Mouse (Mus musculus) Patski (cell line): ENCODE measurements around the gene Amz1. TPM values are rescaled to one million over a fixed set of nuclear protein-coding genes. Genes with fewer than 3 reads are reported as not detected.

Experiments
- ATAC-seq: fragments of 100-300 bp; one replicate; pipeline ENCODE4 v1.8.0; 2021
- CTCF ChIA-PET: fragments of 350-600 bp; sonication (Branson Sonifier 250); formaldehyde crosslinking; loops from one replicate; lab custom pipeline; 2022; ENCODE audit warnings: inconsistent platforms; lab: Charles Lee
- POLR2A ChIA-PET: fragments of 350-600 bp; sonication (Branson Sonifier 250); formaldehyde crosslinking; loops from one replicate; lab custom pipeline; 2022; ENCODE audit warnings: antibody characterized with exemption, inconsistent platforms; lab: Charles Lee
- DNase-seq: peaks from one replicate; pipeline ENCODE4 v3.0.0-alpha.2; 2011; ENCODE audit warnings: low read depth, low spot score
- H3K27me3 ChIP-seq: fragments of 371-371 bp; one replicate; pipeline ENCODE4 v1.5.1; 2021
- CTCF ChIP-seq: fragments of 100-300 bp; IDR thresholded peaks from one replicate; pipeline ENCODE4 v1.5.1; 2021
- in situ Hi-C: fragments of 300-500 bp; cut with MboI; formaldehyde crosslinking; loops from 3 replicates; pipeline ENCODE4 v1.11.1; 2018; ENCODE audit warnings: low pct_unique_long_range_greater_than_20kb, mixed read lengths
- polyA plus RNA-seq: library from polyadenylated mRNA; unstranded; gene quantifications from one replicate; pipeline ENCODE4 v1.2.3, GENCODE M21; 2021

The Amz1 gene
- polyA plus RNA-seq, 1 experiment from 2014 or later = 0.76 TPM

DNA sequence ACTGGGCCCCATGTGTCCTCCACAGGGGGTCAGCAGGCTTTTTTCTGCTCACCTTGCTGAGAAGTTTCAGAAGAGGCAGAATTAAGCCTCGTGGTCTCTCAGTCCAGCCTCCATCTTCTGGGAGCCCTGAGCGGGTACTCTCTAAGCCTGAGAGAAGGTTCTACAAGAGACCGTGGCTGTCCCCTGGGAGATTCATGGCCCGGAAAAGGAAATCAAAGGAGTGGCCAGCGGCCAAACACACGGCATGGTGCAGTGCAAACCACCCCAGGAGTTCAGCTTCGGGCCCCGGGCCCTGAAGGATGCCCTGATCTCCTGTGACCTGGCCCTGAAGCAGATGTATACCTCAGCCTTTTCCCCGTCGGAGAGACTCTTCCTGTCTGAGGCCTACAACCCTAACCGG lies 17.1 kb downstream of the Amz1 start:
- ChIA-PET POLR2A (no interaction called here), CTCF (interaction anchor here (1.5 to 2.4 kb wide), 2 partner anchors 9 kb away, joined by 3 to 10 read pairs; no protein-coding TSS in a partner anchor)
- in situ Hi-C loops = loop anchor here (5.0 kb wide), 1 partner anchor 34 kb away; the partner anchor contains the start of gene Brat1
- DNase-seq (no peak), ATAC-seq (no peak)
- TF ChIP-seq CTCF = no peak
- H3K27me3 ChIP-seq = no peaks in the 10 kb centered on the region

DNA sequence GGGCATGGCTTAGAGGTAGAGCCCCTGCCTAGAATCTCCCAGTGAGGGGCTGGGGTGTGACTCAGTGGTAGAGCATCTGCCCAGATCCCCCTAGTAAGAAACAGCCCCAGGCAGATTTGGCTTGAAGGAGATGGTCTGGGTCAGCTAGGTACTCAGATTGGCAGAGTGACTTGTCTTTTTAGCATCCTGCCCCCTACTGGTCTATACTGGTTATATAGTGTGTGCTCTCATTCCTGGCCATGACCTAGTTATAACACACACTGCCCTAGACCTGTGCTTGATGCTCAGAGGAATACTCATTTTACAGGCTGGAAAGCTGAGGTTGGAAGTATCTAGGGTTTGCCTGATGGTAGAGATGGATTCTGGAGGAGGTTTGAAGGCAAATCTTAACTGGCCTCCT lies 17.9 kb downstream of the Amz1 start:
- DNase-seq = no peak
- no peak for TF ChIP-seq CTCF
- no peaks in the 10 kb centered on the region for H3K27me3 ChIP-seq
- peak; percentile 37 for ATAC-seq
- in situ Hi-C loops = loop anchor here (5.0 kb wide), 1 partner anchor 35 kb away; the partner anchor contains the start of gene Brat1
- ChIA-PET CTCF (interaction anchor here (1.1 to 1.5 kb wide), 2 partner anchors 9 to 10 kb away, joined by 3 to 5 read pairs; no protein-coding TSS in a partner anchor), POLR2A (no interaction called here)

DNA sequence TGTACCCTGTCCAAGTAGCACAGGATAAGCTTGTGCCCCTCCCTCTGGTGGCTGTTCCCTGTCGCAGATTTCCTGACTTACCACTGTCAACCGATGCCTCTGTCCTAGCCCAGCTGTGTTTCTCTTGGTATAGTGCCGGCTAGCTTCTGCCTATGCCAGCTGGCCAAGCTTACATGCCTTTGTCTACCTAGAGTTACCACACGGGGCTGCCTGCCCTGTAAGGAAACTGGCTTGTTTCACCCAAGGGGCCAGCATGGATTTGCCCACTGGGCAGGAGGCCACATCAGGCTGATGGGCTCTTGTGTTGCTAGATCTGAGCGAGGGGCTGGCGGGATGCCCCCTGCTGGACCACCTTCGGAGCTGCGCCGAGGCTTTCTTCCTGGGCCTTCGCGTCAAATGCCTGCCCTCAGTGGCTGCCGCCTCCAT lies 19.8 kb downstream of the Amz1 start:
- ATAC-seq = no peak
- POLR2A ChIA-PET = no interaction called here
- in situ Hi-C loops = loop anchor here (5.0 kb wide), 1 partner anchor 36 kb away; the partner anchor contains the start of gene Brat1
- H3K27me3 ChIP-seq = no peaks in the 10 kb centered on the region
- no peak for DNase-seq
- TF ChIP-seq CTCF = no peak
- CTCF ChIA-PET = interaction anchor here (1.6 to 2.2 kb wide), 2 partner anchors 9 to 29 kb away, joined by 5 read pairs; no protein-coding TSS in a partner anchor

DNA sequence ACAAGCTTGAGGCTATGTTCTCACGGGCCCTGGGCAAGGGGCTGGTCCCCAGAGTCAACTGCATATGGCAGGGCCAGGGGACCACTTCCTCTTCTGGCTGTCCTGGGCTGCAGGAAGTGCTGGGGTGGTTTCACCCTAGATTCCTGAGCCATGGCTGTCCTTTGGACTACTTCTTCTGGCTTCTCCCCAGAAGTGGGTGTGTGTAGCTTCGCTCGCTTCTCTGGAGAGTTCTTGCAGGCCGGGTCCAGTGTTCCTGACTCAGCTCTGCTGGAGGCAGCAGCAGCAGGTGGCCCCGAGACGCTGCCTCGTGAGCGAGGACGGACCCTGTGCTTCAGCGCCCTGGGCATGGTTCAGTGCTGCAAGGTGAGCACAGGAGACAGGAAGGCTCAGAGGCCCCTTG lies 24.5 kb downstream of the Amz1 start:
- ChIA-PET CTCF (interaction anchor here (1.6 to 6.8 kb wide), 6 partner anchors 19 to 208 kb away, joined by 3 to 52 read pairs (median 8); partner anchors contain the start of gene Iqce), POLR2A (interaction anchor here (0.6 to 1.0 kb wide), 2 partner anchors 81 to 94 kb away, joined by 3 to 4 read pairs; no protein-coding TSS in a partner anchor)
- in situ Hi-C loops = loop anchor here (5.0 kb wide), 1 partner anchor 206 kb away; no protein-coding TSS in a partner anchor
- no peak for DNase-seq
- TF ChIP-seq CTCF = no peak
- no peak for ATAC-seq
- no peaks in the 10 kb centered on the region for H3K27me3 ChIP-seq

DNA sequence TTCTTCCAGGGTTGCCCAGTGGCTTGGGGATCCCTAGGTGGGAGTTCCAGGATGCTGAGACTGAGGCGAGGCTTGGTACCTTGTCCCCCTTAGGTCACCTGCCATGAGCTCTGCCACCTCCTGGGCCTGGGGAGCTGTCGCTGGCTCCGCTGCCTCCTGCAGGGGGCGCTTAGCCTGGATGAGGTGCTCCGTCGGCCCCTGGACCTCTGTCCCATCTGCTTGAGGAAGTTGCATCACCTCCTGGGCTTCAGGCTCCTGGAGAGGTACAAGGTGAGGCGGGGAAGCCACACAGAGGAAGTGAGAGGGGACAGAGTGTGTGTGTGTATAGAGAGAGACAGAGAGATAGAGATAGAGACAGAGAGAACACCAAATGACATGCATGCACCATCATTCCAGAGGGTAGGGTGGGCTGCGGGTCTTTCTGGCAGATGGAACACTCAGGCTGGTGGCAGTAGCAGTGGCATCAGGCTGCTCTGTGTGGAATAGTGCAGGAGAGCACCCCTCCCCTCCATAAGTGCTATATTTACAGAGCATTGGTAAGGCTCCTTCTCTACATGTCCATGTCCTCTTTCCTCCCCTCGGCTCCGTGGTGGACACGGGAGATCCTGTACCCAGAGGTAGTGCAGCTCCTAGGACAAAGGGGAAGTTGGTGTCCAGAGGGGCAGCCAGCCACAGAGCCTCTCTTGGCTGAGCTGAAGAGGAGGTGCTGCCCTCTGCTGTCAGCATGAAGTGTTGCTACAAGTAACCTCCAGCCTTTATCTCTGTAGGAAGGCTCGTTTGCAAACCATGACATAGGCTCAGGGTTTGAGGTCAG lies 25.3 kb downstream of the Amz1 start:
- POLR2A ChIA-PET = interaction anchor here (0.6 to 1.5 kb wide), 3 partner anchors 64 to 95 kb away, joined by 3 to 4 read pairs (median 3); no protein-coding TSS in a partner anchor
- in situ Hi-C loops = loop anchor here (5.0 kb wide), 1 partner anchor 207 kb away; no protein-coding TSS in a partner anchor
- TF ChIP-seq CTCF = no peak
- CTCF ChIA-PET = interaction anchor here (0.8 to 6.8 kb wide), 25 partner anchors 9 to 213 kb away, joined by 3 to 52 read pairs (median 5); partner anchors contain the start of genes Amz1 and Iqce
- no peaks in the 10 kb centered on the region for H3K27me3 ChIP-seq
- ATAC-seq (peak; percentile 64), DNase-seq (no peak)

DNA sequence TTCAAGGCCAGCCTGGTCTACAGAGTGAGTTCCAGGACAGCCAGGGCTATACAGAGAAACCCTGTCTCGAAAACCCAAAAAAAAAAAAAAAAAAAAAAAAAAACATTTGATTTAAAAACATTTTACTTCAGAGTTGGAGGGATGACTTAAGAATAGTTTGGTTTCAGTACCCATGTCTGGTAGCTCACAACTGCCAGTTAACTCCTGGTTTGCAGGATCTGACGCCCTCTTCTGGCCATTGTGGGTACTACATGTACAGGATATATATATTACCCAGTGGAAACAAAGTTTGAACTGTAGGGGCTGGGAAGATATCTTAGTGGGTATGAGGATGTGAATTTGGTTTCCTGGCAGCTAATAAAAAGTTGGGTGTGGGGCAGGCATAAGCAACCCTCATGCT lies 27.0 kb downstream of the Amz1 start:
- no peaks in the 10 kb centered on the region for H3K27me3 ChIP-seq
- ChIA-PET CTCF (interaction anchor here (0.7 to 6.8 kb wide), 27 partner anchors 9 to 213 kb away, joined by 3 to 52 read pairs (median 5); partner anchors contain the start of gene Iqce), POLR2A (interaction anchor here (0.6 to 1.5 kb wide), 3 partner anchors 40 to 1540 kb away, joined by 3 read pairs; no protein-coding TSS in a partner anchor)
- ATAC-seq (no peak), DNase-seq (no peak)
- no peak for TF ChIP-seq CTCF
- in situ Hi-C loops = no loop called here

DNA sequence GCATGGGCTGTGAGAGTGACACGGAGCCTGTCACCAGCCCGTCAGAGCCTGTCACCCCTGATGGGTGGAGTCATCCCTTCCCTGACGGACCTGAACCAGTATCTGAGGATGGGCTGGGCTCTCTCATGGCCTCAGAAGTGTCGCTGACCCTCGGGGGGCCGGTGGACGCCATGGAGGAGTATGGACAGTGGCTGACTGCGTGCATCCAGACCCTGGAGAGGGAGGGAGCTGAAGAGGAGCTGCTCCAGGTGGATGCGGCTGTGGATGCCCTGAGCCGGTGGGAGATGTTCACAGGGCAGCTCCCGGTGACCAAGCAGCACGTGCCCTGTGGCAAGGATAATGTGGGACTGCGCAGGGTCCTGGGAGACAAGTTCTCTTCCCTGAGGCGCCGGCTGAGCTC lies 28.1 kb downstream of the Amz1 start:
- no peak for TF ChIP-seq CTCF
- DNase-seq = no peak
- ChIA-PET CTCF (interaction anchor here (0.7 to 6.8 kb wide), 5 partner anchors 8 to 89 kb away, joined by 3 to 52 read pairs (median 5); no protein-coding TSS in a partner anchor), POLR2A (interaction anchor here (0.6 kb wide), 1 partner anchor 8 kb away, joined by 3 read pairs; no protein-coding TSS in a partner anchor)
- in situ Hi-C loops = no loop called here
- H3K27me3 ChIP-seq = no peaks in the 10 kb centered on the region
- no peak for ATAC-seq

DNA sequence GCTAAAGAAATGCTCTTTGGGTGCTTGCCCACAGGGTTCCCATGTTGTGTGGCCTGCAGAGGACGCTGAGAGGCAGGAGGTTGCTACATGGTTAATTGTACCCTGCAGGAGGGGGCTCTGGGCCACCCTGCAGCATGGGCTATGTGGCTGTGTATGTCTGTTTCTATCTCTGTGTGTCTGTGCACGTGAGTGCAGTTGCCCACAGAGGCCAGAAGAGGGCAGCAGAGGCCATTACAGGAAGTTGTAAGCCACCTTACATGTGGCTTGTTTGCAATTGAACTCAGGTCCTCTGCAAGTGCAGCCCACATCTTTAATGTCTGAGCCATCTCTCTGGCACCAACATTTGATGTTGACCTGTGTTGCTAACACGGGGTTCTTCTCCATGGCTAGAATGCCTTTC lies 28.7 kb downstream of the Amz1 start:
- no peak for DNase-seq
- in situ Hi-C loops = no loop called here
- POLR2A ChIA-PET = no interaction called here
- H3K27me3 ChIP-seq = no peaks in the 10 kb centered on the region
- no peak for ATAC-seq
- CTCF ChIA-PET = interaction anchor here (0.7 to 6.8 kb wide), 5 partner anchors 9 to 95 kb away, joined by 3 to 52 read pairs (median 3); no protein-coding TSS in a partner anchor
- TF ChIP-seq CTCF = no peak

DNA sequence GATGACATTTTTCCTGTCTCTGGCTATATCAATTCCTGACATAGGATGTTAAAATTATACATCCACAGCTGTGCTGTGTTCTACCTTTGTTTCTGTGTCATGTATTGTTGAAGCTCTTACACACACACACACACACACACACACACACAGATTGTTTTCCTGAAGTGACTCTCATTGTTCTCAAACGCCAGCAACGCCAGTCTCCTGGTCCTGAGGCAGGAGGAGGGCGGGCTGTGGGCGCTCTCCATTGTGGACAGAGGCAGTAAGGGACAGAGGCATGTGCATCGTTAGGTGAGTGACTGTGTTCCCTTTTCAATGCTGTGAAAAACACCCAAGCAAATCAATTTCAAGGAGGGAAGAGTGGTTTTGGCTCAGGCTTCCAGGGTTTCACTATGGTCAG lies 29.3 kb downstream of the Amz1 start:
- no peaks in the 10 kb centered on the region for H3K27me3 ChIP-seq
- no peak for DNase-seq
- POLR2A ChIA-PET = no interaction called here
- no peak for ATAC-seq
- CTCF ChIA-PET = interaction anchor here (0.7 to 6.8 kb wide), 3 partner anchors 9 to 94 kb away, joined by 3 to 52 read pairs (median 5); no protein-coding TSS in a partner anchor
- in situ Hi-C loops = no loop called here
- TF ChIP-seq CTCF = no peak

DNA sequence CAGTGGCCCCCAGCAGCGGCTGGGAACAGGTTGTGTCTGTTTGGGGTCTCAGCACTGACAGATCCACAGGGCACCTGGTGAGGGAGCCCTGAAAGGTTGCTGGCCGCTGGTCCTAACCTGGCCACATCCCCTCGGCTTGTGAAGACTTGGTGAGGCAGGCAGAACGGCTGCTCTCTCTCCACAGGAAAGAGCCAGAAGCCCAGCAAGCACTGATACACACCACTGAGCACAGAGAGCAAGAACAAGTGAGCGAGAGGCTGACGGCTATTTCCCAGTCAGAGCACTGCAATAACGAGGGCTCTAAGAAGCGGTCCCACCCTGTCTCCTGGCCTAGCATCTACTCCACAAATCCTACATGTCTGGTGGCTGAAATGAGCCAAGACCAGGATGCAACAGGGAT lies 34.9 kb downstream of the Amz1 start:
- H3K27me3 ChIP-seq = no peaks in the 10 kb centered on the region
- in situ Hi-C loops = no loop called here
- POLR2A ChIA-PET = no interaction called here
- CTCF ChIA-PET = interaction anchor here (1.5 kb wide), 1 partner anchor 8 kb away, joined by 5 read pairs; no protein-coding TSS in a partner anchor
- ATAC-seq (no peak), DNase-seq (no peak)
- no peak for TF ChIP-seq CTCF
